Mouse (Mus musculus): ENCODE measurements around the gene Iffo2.

DNA sequence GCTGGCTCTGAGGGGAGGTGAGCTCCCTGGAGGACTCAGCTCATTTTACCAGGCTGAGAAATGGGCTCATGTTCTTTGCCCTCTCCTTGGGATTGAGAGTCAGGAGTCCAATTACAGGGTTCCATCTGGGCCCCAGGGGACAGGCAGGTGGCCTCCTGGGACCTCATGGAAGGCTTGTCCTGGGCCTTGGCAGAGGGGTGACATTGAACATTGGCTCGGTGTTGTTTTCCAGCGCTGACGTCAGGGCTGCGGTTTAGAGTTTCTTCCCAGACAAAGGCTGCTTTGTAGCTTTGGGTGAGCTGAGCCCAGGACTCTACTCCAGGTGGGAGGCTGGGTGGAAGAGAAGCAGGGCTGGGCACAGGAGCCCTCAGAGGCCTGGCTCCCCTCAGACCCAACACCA is 57.4 kb downstream of the Iffo2 start:
- TF ChIP-seq ZKSCAN1 (IDR thresholded peaks at IDR 0.05; ENCODE audit: borderline replicate concordance, low read depth, low read length) (no peak), MXI1 (IDR thresholded peaks at IDR 0.05; ENCODE audit: low read depth, low read length) (no peak)
